Mouse (Mus musculus) forebrain, embryonic 15.5 days (tissue): ENCODE measurements around the gene Gm49510. TPM values are rescaled to one million over a fixed set of nuclear protein-coding genes. Genes with fewer than 3 reads are reported as not detected.
A peak's percentile ranks its signal among the peaks of the same experiment; 100 is the strongest.

ENCODE experiments used
- ATAC-seq: fragments of 200-750 bp; cut with Nextera tagmentation; replicated peaks from 2 replicates; pipeline ENCODE4 v1.8.0; 2017; ENCODE audit warnings: mild to moderate bottlenecking, moderate TSS enrichment, moderate library complexity
- H3K27ac ChIP-seq: fragments of 300-500 bp; sonication (generic); replicated peaks from 2 replicates; pipeline ENCODE4 v1.5.1; 2015; ENCODE audit warnings: mild to moderate bottlenecking, inconsistent platforms
- H3K27me3 ChIP-seq: fragments of 300-500 bp; sonication (generic); 2 replicates; pipeline ENCODE4 v1.6.1; 2015; ENCODE audit warnings: inconsistent platforms
- H3K36me3 ChIP-seq: fragments of 300-500 bp; sonication (generic); 2 replicates; pipeline ENCODE4 v1.6.1; 2015; ENCODE audit warnings: mild to moderate bottlenecking, inconsistent platforms
- H3K4me1 ChIP-seq: fragments of 300-500 bp; sonication (generic); 2 replicates; pipeline ENCODE4 v1.6.1; 2015; ENCODE audit warnings: inconsistent platforms
- H3K4me2 ChIP-seq: fragments of 300-500 bp; sonication (generic); replicated peaks from 2 replicates; pipeline ENCODE4 v1.6.1; 2015; ENCODE audit warnings: mild to moderate bottlenecking, inconsistent platforms
- H3K4me3 ChIP-seq: fragments of 300-500 bp; sonication (generic); 2 replicates; pipeline ENCODE4 v1.5.1; 2015; ENCODE audit warnings: mild to moderate bottlenecking, inconsistent platforms
- H3K9ac ChIP-seq: fragments of 300-500 bp; sonication (generic); replicated peaks from 2 replicates; pipeline ENCODE4 v1.6.1; 2015; ENCODE audit warnings: mild to moderate bottlenecking, inconsistent platforms
- H3K9me3 ChIP-seq: fragments of 300-500 bp; sonication (generic); 2 replicates; pipeline ENCODE4 v1.6.1; 2016; ENCODE audit warnings: inconsistent platforms
- WGBS: fragments of 180-500 bp; shearing (Covaris S2); methylation state at CpG from one replicate; pipeline ENCODE4 v1.1.7; 2015; ENCODE audit warnings: mixed read lengths; 5-methylcytosine and 5-hydroxymethylcytosine counted together
- polyA plus RNA-seq: library from polyadenylated mRNA; unstranded; fragments of >200 nt; fragmentation: Nextera tagmentation; extraction: Ambion mirVana; gene quantifications from 2 replicates; pipeline ENCODE4 v1.2.1, GENCODE M21; 2015

Gm49510 gene
- polyA plus RNA-seq, 1 experiment from 2014 or later: not detected

DNA sequence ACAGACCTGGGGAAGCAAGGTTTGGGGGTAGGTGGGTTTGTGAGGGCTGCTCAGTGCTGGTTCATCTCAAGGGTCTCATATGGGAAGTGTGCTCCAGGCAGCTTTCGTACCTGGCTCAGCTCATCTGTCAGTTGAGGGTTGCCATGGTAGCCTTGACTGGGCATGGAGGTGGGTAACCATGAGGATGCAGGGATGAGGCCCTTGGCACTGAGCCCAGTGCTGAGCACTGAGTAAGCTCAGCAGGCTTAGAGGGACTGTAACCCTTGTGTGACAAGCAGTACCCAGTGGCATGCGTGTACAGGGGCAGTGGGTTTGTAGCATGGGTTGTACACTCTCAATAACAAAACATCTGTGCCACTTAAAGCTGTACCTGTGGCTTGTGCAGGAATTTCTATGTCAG is 38.5 kb downstream of the Gm49510 start:
- 72% methylated on average over 2 of the region's 2 CpGs for WGBS
- peaks cover 22% of the 10 kb centered on the region for H3K4me1 ChIP-seq
- peaks cover 41% of the 10 kb centered on the region for H3K36me3 ChIP-seq
- H3K4me3 ChIP-seq: no peak overlapping the region
- no peak overlapping the region for H3K27ac ChIP-seq
- H3K9me3 ChIP-seq: no peaks in the 10 kb centered on the region
- no peak for ATAC-seq
- H3K27me3 ChIP-seq: no peaks in the 10 kb centered on the region
- no peak overlapping the region for H3K9ac ChIP-seq
- H3K4me2 ChIP-seq: no peak overlapping the region

GRCm38 (mm10) chr15:78940325-78940724 is 40.9 kb downstream of the Gm49510 start:
- 96% methylated on average over 13 of the region's 13 CpGs for WGBS
- no peaks in the 10 kb centered on the region for H3K9me3 ChIP-seq
- no peaks in the 10 kb centered on the region for H3K27me3 ChIP-seq
- no peak overlapping the region for H3K27ac ChIP-seq
- H3K4me2 ChIP-seq: no peak overlapping the region
- no peak for ATAC-seq
- H3K9ac ChIP-seq: no peak overlapping the region
- peaks cover 41% of the 10 kb centered on the region for H3K36me3 ChIP-seq
- H3K4me3 ChIP-seq: no peak overlapping the region
- H3K4me1 ChIP-seq: peaks cover 17% of the 10 kb centered on the region

GRCm38 (mm10) chr15:78942663-78943062 is 43.2 kb downstream of the Gm49510 start:
- 3% methylated on average over 9 of the region's 9 CpGs for WGBS
- Histone ChIP-seq H3K9me3 (no peaks in the 10 kb centered on the region), H3K9ac (peak overlapping the region; percentile 43), H3K4me2 (peak overlapping the region; percentile 39), H3K27ac (peak overlapping the region; percentile 24; the same call in 1 of the 2 replicates), H3K27me3 (no peaks in the 10 kb centered on the region), H3K4me1 (peaks cover 11% of the 10 kb centered on the region), H3K4me3 (peak overlapping the region; percentile 21), H3K36me3 (peaks cover 39% of the 10 kb centered on the region)
- peak; percentile 20; the same call in 1 of the 2 replicates for ATAC-seq

GRCm38 (mm10) chr15:78946232-78946631 is 46.8 kb downstream of the Gm49510 start:
- H3K36me3 ChIP-seq: peaks cover 14% of the 10 kb centered on the region
- ATAC-seq: no peak
- no peak overlapping the region for H3K9ac ChIP-seq
- WGBS: 39% methylated on average over 7 of the region's 7 CpGs
- no peaks in the 10 kb centered on the region for H3K9me3 ChIP-seq
- no peak overlapping the region for H3K4me3 ChIP-seq
- H3K4me2 ChIP-seq: no peak overlapping the region
- no peak overlapping the region for H3K27ac ChIP-seq
- H3K4me1 ChIP-seq: peaks cover 29% of the 10 kb centered on the region
- H3K27me3 ChIP-seq: no peaks in the 10 kb centered on the region

- Histone ChIP-seq H3K27ac (peak within 1 kb of the TSS; percentile 79), H3K9ac (peak within 1 kb of the TSS; percentile 78), H3K4me3 (peak within 1 kb of the TSS; percentile 71), H3K9me3 (no peaks in the 10 kb centered on the region), H3K4me2 (peak within 1 kb of the TSS; percentile 70), H3K27me3 (no peaks in the 10 kb centered on the region), H3K36me3 (peaks cover 16% of the 10 kb centered on the region), H3K4me1 (peaks cover 26% of the 10 kb centered on the region)
- peak; percentile 97 for ATAC-seq
- WGBS: under 1% methylated on average over 24 of the region's 24 CpGs
Measured at GRCm38 (mm10) chr15:78947657-78948056, 48.2 kb downstream of the Gm49510 start, which contains the start of gene Triobp. Gene Triobp, plus strand, starts transcription at chr15:78947724.

DNA sequence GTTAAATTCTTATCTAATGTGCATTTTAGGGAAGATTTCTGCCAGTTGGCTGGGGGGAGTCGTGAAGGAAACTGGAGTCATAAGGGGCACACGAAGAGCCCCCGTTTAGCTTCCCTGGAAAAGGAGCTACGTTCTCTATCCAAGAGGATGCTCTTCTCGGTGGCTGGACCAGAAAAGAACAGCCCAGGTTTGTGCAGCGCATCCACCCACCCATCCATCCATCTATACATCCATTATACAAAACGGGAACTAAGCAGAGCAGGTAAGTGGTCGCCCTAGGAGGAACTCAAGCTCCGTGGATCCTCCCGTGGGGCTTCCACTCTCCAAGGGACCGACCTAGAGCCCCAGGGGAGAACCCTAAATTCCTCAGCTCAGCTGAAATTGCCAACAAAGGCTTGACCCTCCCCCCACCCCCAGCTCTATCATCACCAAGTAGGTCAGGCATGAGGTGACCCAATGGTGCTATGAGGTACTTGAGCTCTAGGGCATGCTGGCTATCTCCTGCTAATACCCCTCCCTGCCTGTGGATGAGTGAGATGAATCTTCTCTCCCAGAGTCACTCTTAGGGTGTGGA is 48.8 kb downstream of the Gm49510 start:
- Histone ChIP-seq H3K4me2 (peak overlapping the region; percentile 70), H3K4me1 (peaks cover 25% of the 10 kb centered on the region), H3K9ac (peak overlapping the region; percentile 78), H3K9me3 (no peaks in the 10 kb centered on the region), H3K4me3 (peak overlapping the region; percentile 71), H3K27ac (peak overlapping the region; percentile 79), H3K27me3 (no peaks in the 10 kb centered on the region), H3K36me3 (peaks cover 17% of the 10 kb centered on the region)
- WGBS: 1% methylated on average over 11 of the region's 11 CpGs
- ATAC-seq: peak; percentile 33; the same call in 1 of the 2 replicates

- H3K4me3 ChIP-seq: peak overlapping the region; percentile 71
- no peaks in the 10 kb centered on the region for H3K9me3 ChIP-seq
- peak overlapping the region; percentile 70 for H3K4me2 ChIP-seq
- H3K27ac ChIP-seq: no peak overlapping the region
- H3K36me3 ChIP-seq: peaks cover 17% of the 10 kb centered on the region
- H3K9ac ChIP-seq: peak overlapping the region; percentile 78; the same call in 1 of the 2 replicates
- 95% methylated on average over 3 of the region's 3 CpGs for WGBS
- peaks cover 25% of the 10 kb centered on the region for H3K4me1 ChIP-seq
- no peaks in the 10 kb centered on the region for H3K27me3 ChIP-seq
- no peak for ATAC-seq
Measured at GRCm38 (mm10) chr15:78948883-78949282, 49.4 kb downstream of the Gm49510 start.

GRCm38 (mm10) chr15:78955663-78956062 is 56.2 kb downstream of the Gm49510 start:
- Histone ChIP-seq H3K9ac (no peak overlapping the region), H3K27me3 (no peaks in the 10 kb centered on the region), H3K9me3 (no peaks in the 10 kb centered on the region), H3K4me1 (peaks cover 2% of the 10 kb centered on the region; the same call in 1 of the 2 replicates), H3K4me3 (no peak overlapping the region), H3K4me2 (no peak overlapping the region), H3K27ac (no peak overlapping the region), H3K36me3 (peaks cover 50% of the 10 kb centered on the region)
- 79% methylated on average over 3 of the region's 3 CpGs for WGBS
- ATAC-seq: no peak

- no peak overlapping the region for H3K4me2 ChIP-seq
- H3K4me3 ChIP-seq: no peak overlapping the region
- H3K9ac ChIP-seq: no peak overlapping the region
- 93% methylated on average over 4 of the region's 4 CpGs for WGBS
- H3K36me3 ChIP-seq: peaks cover 49% of the 10 kb centered on the region
- ATAC-seq: no peak
- H3K4me1 ChIP-seq: no peaks in the 10 kb centered on the region
- H3K27ac ChIP-seq: no peak overlapping the region
- no peaks in the 10 kb centered on the region for H3K9me3 ChIP-seq
- H3K27me3 ChIP-seq: no peaks in the 10 kb centered on the region
Measured at GRCm38 (mm10) chr15:78956351-78956750, 56.9 kb downstream of the Gm49510 start.

- Histone ChIP-seq H3K4me1 (no peaks in the 10 kb centered on the region), H3K27me3 (no peaks in the 10 kb centered on the region), H3K36me3 (peaks cover 51% of the 10 kb centered on the region), H3K27ac (no peak overlapping the region), H3K9ac (no peak overlapping the region), H3K4me3 (no peak overlapping the region), H3K9me3 (no peaks in the 10 kb centered on the region), H3K4me2 (no peak overlapping the region)
- WGBS: 83% methylated on average over 15 of the region's 15 CpGs
- no peak for ATAC-seq
Measured at GRCm38 (mm10) chr15:78957021-78957420, 57.6 kb downstream of the Gm49510 start.

- Histone ChIP-seq H3K27me3 (no peaks in the 10 kb centered on the region), H3K4me3 (no peak overlapping the region), H3K36me3 (peaks cover 54% of the 10 kb centered on the region), H3K9ac (no peak overlapping the region), H3K4me2 (no peak overlapping the region), H3K27ac (no peak overlapping the region), H3K4me1 (no peaks in the 10 kb centered on the region), H3K9me3 (no peaks in the 10 kb centered on the region)
- ATAC-seq: no peak
- WGBS: 94% methylated on average over 11 of the region's 11 CpGs
Measured at GRCm38 (mm10) chr15:78959537-78959936, 60.1 kb downstream of the Gm49510 start.

DNA sequence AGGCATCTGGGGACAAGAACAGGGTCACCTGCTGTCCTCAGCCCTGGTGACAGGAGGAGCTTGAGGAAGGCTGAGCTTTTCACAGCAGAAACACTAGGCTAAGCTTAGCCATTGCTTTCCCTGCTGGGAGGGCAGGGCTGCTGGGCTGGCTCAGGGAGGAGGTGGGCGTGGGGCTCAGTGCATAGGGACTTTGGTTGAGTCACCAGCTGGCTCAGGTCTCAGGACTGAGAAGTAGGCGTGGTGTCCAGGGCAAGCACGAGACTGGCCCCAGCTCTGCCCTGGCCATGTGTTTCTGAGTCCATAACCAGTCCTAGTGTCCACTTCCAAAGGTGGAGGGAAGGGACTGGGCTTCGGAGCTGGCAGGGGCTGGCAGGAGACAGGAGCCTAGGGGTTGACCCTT is 60.6 kb downstream of the Gm49510 start:
- Histone ChIP-seq H3K4me3 (no peak overlapping the region), H3K4me1 (no peaks in the 10 kb centered on the region), H3K9me3 (no peaks in the 10 kb centered on the region), H3K4me2 (no peak overlapping the region), H3K9ac (no peak overlapping the region), H3K36me3 (peaks cover 53% of the 10 kb centered on the region), H3K27me3 (no peaks in the 10 kb centered on the region), H3K27ac (no peak overlapping the region)
- no peak for ATAC-seq
- 78% methylated on average over 4 of the region's 4 CpGs for WGBS

DNA sequence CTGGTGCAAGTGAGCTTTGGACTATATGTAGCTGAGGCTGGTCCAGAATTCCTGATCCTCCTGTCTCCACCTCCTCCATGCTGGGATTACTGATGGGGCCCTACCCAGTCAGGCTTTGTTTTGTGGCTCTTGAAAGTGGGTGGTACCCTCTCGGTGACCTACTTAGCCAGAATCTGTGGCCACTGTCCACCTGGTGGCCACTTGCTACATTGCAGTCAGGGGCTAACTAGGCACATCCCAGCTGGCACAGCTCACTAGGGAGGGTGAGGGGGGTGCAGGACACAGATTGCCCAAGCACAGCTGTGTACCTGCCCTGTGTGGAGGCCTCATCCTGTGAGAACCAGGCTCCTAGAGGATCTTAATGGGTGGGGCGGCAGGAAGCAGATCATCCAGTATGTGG is 63.4 kb downstream of the Gm49510 start:
- Histone ChIP-seq H3K4me1 (no peaks in the 10 kb centered on the region), H3K4me3 (no peak overlapping the region), H3K27me3 (no peaks in the 10 kb centered on the region), H3K4me2 (no peak overlapping the region), H3K36me3 (peaks cover 74% of the 10 kb centered on the region), H3K9ac (no peak overlapping the region), H3K9me3 (no peaks in the 10 kb centered on the region), H3K27ac (no peak overlapping the region)
- 0 out of 2 replicates have a peak, but pooled peaks have one; percentile 32 for ATAC-seq
- WGBS: 27% methylated on average over 2 of the region's 2 CpGs
